Mouse (Mus musculus): ENCODE results near the gene Myo1b.

Myo1b gene

DNA sequence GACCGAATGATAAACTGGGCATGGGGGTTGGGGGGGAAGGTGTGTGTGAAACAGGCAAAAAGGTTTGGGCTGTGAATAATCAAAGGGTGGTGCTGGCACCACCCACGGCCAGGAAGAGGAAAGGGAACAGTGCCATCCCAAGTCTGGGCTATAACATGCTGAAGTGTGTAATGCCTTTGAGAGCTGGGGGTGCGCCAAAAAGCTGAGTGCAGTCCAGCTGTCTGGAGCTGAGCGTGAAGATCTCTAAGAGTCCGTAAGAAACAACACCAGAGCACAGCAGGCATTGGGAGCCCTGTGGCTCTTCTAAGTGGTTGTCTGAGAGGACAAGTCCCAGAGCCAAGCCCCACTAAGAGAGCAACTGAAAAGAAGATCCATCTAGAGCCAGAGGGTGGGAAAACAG, 63.6 kb downstream of the Myo1b start:
- no peak for DNase-seq (ENCODE audit: low spot score in 2 of 2)

DNA sequence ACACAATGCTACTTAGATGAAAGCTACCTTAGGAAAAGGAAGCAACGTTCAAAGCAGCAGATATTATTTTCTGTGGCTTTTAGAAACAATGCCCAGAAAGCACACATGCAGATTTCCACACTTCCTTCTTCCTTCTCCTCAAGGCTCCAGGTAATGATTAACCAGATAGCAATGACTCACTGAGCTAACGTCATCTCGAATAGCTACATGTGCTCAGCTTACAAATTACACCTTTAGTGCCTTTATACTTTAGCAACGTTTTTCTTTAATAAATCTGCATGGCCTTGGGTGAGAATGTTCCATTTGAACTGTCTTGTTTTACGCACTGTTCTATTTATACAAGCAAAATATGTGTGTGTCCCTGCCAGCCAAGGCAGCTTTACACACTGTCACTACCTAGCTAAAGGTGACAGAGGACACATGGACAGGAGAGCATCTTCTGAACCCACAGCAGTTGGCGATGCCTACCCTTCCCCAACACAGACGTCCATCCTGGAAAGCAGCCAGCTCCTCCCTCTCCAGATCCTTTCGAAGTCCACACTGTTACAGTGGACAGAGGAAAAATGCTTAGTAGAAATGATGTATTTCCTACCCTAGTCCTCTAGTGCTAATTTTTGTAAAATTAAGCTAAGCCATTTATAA, 66.2 kb downstream of the Myo1b start:
- DNase-seq (ENCODE audit: low spot score in 2 of 2): no peak

- DNase-seq (ENCODE audit: low spot score in 2 of 2): no peak
These were observed 70.4 kb downstream of the Myo1b start for GRCm38 (mm10) chr1:51845264-51846036.

DNA sequence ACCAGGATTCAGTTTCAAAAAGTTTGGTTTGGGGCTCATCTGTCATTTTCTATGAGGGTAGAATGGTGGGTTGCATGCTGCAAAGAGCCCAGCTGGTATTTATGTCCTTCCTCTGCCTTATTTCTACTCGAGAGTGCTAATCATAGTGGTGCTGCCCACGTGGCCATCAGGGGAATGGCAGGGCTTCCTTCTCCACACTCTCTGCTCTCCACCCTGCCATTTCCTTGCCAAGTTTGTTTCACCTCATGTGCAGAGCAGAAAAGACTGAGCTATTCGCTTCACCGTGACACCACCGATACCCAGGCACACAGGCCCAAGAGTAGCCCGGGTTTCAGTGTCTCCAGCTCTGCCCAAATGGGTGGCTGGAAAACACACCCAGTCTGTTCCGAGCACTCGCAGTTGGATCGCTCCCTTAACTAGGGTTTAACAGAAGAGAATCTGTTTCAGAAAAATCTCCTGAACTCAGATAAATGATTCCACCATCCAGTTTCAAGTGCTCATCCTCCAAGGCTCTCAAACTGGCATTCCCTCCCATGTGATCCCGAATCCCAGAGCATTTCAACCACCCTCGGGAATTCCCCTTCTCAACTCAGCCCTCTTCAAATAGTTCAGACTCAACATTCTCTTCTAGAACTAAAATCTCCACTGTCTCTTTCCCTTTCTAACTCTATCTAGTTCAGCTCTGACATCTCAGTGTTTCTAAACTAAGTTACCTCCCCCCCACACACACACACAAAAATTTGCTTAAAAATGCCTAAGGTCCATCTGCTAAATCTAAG, 77.8 kb downstream of the Myo1b start:
- DNase-seq (ENCODE audit: low spot score in 2 of 2): no peak

DNA sequence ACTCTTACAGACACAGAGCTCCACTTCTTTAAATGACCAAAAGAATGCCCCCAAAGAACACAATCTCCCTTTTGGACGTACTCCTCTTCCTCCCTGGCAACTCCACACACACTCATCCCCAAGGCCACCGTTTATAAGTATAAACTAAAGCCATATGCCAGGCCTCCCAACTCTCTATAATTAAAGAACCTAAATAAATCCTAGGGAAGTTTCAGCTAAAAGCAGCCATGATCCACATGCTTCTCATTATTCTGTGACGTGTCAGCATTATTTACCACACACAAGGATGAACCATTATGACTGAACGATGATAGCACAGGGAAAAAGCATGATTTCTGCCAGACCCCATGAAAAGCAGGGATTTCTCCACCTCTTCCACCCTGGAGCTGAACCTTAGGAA, 78.6 kb downstream of the Myo1b start:
- DNase-seq (ENCODE audit: low spot score in 2 of 2): no peak

- DNase-seq (ENCODE audit: low spot score in 2 of 2): no peak
These were observed 80.1 kb downstream of the Myo1b start for GRCm38 (mm10) chr1:51835795-51836194.

- DNase-seq (ENCODE audit: low spot score in 2 of 2): no peak
These were observed 81.8 kb downstream of the Myo1b start for GRCm38 (mm10) chr1:51834072-51834471.

GRCm38 (mm10) chr1:51829353-51829752, 86.5 kb downstream of the Myo1b start:
- DNase-seq (ENCODE audit: low spot score in 2 of 2): no peak

GRCm38 (mm10) chr1:51822531-51822930, 93.3 kb downstream of the Myo1b start:
- no peak for DNase-seq (ENCODE audit: low spot score in 2 of 2)

- DNase-seq (ENCODE audit: low spot score in 2 of 2): no peak
These were observed 94.0 kb downstream of the Myo1b start for GRCm38 (mm10) chr1:51821701-51822495.

DNA sequence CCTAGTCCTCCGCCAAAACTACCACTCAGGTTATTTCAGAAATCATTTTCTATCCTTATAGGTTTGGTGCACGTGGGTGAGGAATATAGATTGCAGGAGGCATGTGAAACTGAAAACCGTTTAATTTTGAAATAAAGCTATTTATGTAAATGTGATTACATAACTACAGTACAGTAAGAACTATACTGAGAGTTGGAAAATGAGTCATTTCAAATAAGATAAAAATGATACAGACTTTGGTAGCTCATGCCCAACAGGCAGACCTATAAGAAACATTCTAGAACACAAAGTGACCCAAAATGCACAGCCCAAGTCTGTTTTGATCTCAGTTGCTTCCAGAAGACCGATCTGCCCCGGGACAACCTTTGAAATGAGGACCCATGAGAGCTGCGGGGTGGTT, 95.4 kb downstream of the Myo1b start:
- no peak for DNase-seq (ENCODE audit: low spot score in 2 of 2)

GRCm38 (mm10) chr1:51820013-51820441, 95.8 kb downstream of the Myo1b start:
- no peak for DNase-seq (ENCODE audit: low spot score in 2 of 2)

DNA sequence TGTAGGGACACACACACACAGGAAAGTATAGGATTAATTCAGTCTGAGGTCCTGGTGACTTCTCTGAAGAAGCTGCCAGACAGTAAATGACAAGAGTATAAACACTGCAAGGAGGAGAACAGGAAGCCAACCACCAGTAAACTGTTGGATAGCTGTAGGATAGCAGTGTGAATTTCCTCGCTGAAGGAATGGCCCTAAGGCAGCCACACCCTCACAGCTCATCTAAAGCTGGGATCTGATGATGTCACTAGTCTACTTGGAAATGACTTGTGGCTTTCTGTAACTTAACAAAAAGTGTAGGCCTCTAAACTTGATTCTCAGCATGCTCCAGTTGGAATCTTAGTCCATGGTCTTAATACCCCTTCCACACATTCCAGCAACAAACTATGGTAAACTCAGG, 100.2 kb downstream of the Myo1b start:
- DNase-seq (ENCODE audit: low spot score in 2 of 2): no peak

GRCm38 (mm10) chr1:51814854-51815630, 100.8 kb downstream of the Myo1b start:
- no peak for DNase-seq (ENCODE audit: low spot score in 2 of 2)

- DNase-seq (ENCODE audit: low spot score in 2 of 2): no peak
These were observed 107.0 kb downstream of the Myo1b start for GRCm38 (mm10) chr1:51808847-51809246.

- no peak for DNase-seq (ENCODE audit: low spot score in 2 of 2)
These were observed 107.6 kb downstream of the Myo1b start for GRCm38 (mm10) chr1:51808228-51808627.

- no peak for DNase-seq (ENCODE audit: low spot score in 2 of 2)
These were observed 110.7 kb downstream of the Myo1b start for GRCm38 (mm10) chr1:51805040-51805610.

DNA sequence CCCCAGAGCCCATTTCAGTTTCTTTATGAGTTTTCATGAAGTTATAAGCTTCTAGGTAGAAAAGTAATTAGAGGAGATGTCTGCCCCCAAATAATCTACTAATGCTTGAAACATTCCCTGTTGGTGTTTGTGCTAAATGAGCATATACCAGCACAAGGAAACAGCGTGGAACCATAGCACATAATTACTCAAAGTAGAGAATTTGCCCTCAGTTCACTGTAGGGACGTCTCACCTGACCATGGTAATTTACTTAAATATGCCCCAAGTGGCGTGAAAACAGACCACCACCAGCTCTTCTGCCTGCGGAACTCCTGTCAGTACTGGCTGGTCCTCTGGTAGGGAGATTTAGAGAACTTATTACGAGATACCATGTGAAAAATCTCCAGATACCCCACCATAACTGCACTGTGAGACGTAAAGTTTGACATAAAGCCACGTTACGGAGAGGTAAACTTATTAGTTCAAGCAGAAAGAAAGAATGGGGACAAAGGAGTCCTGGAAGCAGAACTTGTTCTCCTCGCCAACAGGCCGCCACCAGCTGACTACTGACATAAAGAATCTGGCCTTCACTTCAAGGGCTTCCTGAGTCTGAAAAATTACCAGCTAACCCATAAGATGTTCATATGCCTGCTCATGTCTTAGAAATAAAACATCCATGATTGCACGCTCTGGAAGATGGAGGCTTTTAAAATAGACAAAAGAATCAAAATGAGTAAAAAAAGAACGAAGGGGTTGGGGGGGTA, 111.4 kb downstream of the Myo1b start:
- DNase-seq (ENCODE audit: low spot score in 2 of 2): no peak

DNA sequence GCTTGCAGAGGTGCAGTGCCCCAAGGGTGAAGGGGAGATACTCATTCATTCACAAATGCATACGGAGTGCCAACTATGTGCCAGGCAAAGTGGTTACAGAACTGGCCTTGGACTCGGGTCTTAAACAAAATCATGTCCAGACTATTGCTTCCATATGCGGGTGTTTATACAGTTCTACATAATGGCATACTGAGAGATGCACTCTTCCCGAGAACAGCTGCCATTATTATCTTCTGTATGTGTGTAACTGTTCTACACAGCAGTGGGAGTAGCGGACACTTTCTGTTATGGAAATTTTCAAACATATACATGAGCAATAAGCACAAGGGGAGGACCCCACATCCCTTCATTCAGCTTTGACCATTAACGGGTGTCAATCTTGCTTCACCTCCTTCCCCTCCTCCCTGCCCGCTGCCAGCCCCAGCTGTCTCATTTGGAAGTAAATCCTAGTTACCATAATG, 117.8 kb downstream of the Myo1b start:
- DNase-seq (ENCODE audit: low spot score in 2 of 2): no peak
